Mouse (Mus musculus): ENCODE results near the gene Atat1. TPM values are rescaled to one million over a fixed set of nuclear protein-coding genes. Genes with fewer than 3 reads are reported as not detected.

The Atat1 gene
- total RNA-seq, 2 experiments from 2014 or later = 64.6 to 69.9 TPM

- intact Hi-C loops (cut with DNase I) = loop anchor here (2.0 kb wide), 1 partner anchor 29 kb away; no protein-coding TSS in a partner anchor
- peak in 1 of 2 experiments; percentile 38 for DNase-seq (ENCODE audit: low spot score in 2 of 2)
Measured at GRCm38 (mm10) chr17:35865481-35866280, 44.2 kb downstream of the Atat1 start, which contains the start of gene Ppp1r18. Gene Ppp1r18 (plus strand): TSS chr17:35865593.

- intact Hi-C loops (cut with DNase I) = no loop called here
Measured at GRCm38 (mm10) chr17:35864832-35865353, 45.0 kb downstream of the Atat1 start.

GRCm38 (mm10) chr17:35861198-35861857, 48.5 kb downstream of the Atat1 start, which contains the start of gene Nrm:
Gene Nrm (plus strand): TSS chr17:35861318.
- intact Hi-C loops (cut with DNase I) = no loop called here
- DNase-seq (ENCODE audit: low spot score in 2 of 2) = peak; percentile 86 to 87

More at GRCm38 (mm10) chr17:35864832-35865353, 45.0 kb downstream of the Atat1 start:
- DNase-seq (ENCODE audit: low spot score in 2 of 2) = no peak

DNA sequence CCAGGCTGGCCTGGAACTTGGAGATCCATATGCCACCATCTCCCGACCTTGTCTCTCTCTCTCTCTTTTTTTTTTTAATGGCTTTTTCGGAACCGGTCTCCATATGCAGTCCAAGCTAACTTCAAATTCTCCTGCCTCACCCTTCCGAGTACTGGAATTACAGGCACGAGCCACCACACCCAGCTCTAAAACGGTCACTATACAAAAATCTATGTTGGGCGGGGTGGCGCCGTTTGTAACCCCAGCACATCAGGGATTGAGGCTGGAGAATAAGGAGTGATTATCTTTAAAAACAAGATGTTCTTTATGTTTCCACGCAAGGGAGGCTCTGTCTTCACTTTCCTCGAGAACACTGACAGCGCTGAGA, 49.1 kb downstream of the Atat1 start:
- intact Hi-C loops (cut with DNase I) = no loop called here
- DNase-seq (ENCODE audit: low spot score in 2 of 2) = no peak

DNA sequence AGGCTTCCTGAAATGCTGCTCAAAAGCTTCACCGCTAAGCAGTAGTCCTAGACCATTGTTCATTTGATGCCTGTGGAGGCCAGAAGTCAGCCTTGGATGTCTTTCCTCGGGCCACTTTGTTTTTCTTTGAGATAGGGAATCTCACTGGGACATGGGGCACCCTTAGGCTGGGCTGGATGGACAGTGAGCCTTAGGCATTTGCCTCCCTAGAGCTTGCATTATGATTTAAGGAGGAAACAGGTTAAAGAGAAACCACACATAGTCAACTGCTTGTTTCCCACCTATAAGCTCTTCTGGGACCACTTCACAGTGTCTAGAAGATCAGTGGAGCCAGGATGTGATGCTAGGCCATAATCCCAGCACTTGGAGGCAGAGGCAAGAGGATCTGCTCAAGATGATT, 50.0 kb downstream of the Atat1 start:
- intact Hi-C loops (cut with DNase I) = no loop called here
- no peak for DNase-seq (ENCODE audit: low spot score in 2 of 2)

DNA sequence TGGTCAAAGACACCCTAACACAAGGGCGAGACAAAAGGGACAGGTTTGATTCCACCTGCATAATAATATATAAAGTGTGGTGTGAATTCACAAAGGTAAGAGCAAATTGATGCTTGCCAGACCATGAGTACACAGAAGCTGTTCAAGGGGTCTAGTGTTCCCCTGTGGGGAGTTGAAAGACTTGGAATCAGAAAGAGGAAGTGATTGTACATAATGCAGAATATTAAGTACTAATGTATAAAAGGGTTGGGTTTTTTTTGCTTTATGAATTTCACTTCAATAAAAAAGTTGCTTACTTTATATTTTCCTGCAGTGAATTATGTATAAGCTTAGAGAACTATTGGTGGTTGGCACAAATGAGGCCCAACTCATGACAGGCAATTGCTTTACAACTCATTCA, 50.5 kb downstream of the Atat1 start:
- DNase-seq (ENCODE audit: low spot score in 2 of 2) = no peak
- intact Hi-C loops (cut with DNase I) = no loop called here

DNA sequence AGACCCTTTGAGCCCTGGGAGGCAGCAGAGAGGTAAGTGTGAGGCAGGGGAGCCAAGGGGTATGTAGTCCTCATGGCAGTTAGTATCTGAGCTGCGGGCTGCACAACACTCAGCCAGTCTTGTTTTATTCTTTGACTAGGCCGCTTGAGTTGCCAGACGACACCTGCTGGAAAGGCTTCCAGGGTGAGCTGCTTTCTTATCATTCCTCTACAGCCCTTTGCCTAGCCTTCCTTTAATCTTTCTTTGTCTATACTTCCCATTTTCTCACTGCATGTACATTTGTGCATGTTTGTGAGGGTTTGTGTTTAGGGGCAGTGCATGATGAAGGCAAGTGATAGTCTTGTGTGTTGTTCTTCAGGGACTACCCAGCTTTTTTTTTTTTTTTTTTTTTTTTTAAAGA, 58.9 kb downstream of the Atat1 start:
- no peak for DNase-seq (ENCODE audit: low spot score in 2 of 2)

GRCm38 (mm10) chr17:35848112-35848511, 61.8 kb downstream of the Atat1 start:
- no peak for DNase-seq (ENCODE audit: low spot score in 2 of 2)

More for the DNA sequence above, 58.9 kb downstream of the Atat1 start:
- intact Hi-C loops (cut with DNase I) = no loop called here

More at GRCm38 (mm10) chr17:35848112-35848511, 61.8 kb downstream of the Atat1 start:
- intact Hi-C loops (cut with DNase I) = no loop called here

Small RNA genes lying within 50 kb of the gene (microRNA-seq; reads per million reads assigned to microRNA genes)
- gene Gm28033 (0.67 to 2.1 reads per million in 2 experiments), gene Mir1894 (0 to 0.53 reads per million in 2 experiments)

Other genes starting within 250 kb of the Atat1 start
- 10 to 100 TPM; 31.1 to 40.8 TPM for gene Vars2, start 242.5 kb downstream of the Atat1 start, total RNA-seq (2021)
- gene Gtf2h4, start 236.3 kb downstream of the Atat1 start, total RNA-seq (2021) = 10 to 100 TPM; 23.0 to 26.2 TPM
- gene Ddr1, start 205.5 kb downstream of the Atat1 start, total RNA-seq (2021) = 10 to 100 TPM; 46.1 to 52.8 TPM
- 1 to 10 TPM; 5.4 to 5.7 TPM for gene Ier3, start 88.4 kb downstream of the Atat1 start, total RNA-seq (2021)
- 100 to 1,000 TPM; 153 to 168 TPM for gene Flot1, start 86.8 kb downstream of the Atat1 start, total RNA-seq (2021)
- 100 to 1,000 TPM; 771 to 797 TPM for gene Tubb5, start 71.8 kb downstream of the Atat1 start, total RNA-seq (2021)
- gene Mdc1, start 68.6 kb downstream of the Atat1 start, total RNA-seq (2021) = 10 to 100 TPM; 10.7 to 14.6 TPM
- 1 to 10 TPM; 5.1 TPM for gene Nrm, start 48.8 kb downstream of the Atat1 start, total RNA-seq (2021)
- 10 to 100 TPM; 12.8 to 14.1 TPM for gene Ppp1r18, start 44.5 kb downstream of the Atat1 start, total RNA-seq (2021)
- 10 to 100 TPM; 30.1 to 32.1 TPM for gene Dhx16, start 30.3 kb downstream of the Atat1 start, total RNA-seq (2021)
- gene 2310061I04Rik, start 12.6 kb downstream of the Atat1 start, total RNA-seq (2021) = 10 to 100 TPM; 65.2 to 66.9 TPM
- 10 to 100 TPM; 40.0 to 41.7 TPM for gene Mrps18b, start 6.3 kb upstream of the Atat1 start, total RNA-seq (2021)
- gene Ppp1r10, start 6.4 kb upstream of the Atat1 start, total RNA-seq (2021) = 10 to 100 TPM; 62.1 to 68.3 TPM
- 10 to 100 TPM; 77.1 to 77.8 TPM for gene Abcf1, start 59.7 kb upstream of the Atat1 start, total RNA-seq (2021)
- 100 to 1,000 TPM; 146 to 148 TPM for gene Gnl1, start 69.8 kb upstream of the Atat1 start, total RNA-seq (2021)
- 10 to 100 TPM; 57.4 to 57.6 TPM for gene Prr3, start 70.2 kb upstream of the Atat1 start, total RNA-seq (2021)
- gene H2-T24, start 110.5 kb upstream of the Atat1 start, total RNA-seq (2021) = 1 to 10 TPM; 1.0 to 1.1 TPM
- 1 to 10 TPM; 3.8 to 4.6 TPM for gene H2-T23, start 122.8 kb upstream of the Atat1 start, total RNA-seq (2021)
- gene H2-T22, start 132.7 kb upstream of the Atat1 start, total RNA-seq (2021) = 1 to 10 TPM; 4.3 to 6.7 TPM
- gene Gm6034, start 132.9 kb upstream of the Atat1 start, total RNA-seq (2021) = not detected
- gene Gm11127, start 148.3 kb upstream of the Atat1 start, total RNA-seq (2021) = under 1 TPM; 0.55 to 0.57 TPM
- not detected for gene Gm19684, start 211.6 kb upstream of the Atat1 start, total RNA-seq (2021)
- gene Gm7030, start 219.3 kb upstream of the Atat1 start, total RNA-seq (2021) = not detected